Mouse (Mus musculus) kidney, postnatal 14 days (tissue): ENCODE results near the gene Glod4.

Experiments
- DNase-seq: peaks from one replicate; pipeline ENCODE4 v3.0.0; 2022; ENCODE audit warnings: mixed read lengths

Gene Glod4

DNA sequence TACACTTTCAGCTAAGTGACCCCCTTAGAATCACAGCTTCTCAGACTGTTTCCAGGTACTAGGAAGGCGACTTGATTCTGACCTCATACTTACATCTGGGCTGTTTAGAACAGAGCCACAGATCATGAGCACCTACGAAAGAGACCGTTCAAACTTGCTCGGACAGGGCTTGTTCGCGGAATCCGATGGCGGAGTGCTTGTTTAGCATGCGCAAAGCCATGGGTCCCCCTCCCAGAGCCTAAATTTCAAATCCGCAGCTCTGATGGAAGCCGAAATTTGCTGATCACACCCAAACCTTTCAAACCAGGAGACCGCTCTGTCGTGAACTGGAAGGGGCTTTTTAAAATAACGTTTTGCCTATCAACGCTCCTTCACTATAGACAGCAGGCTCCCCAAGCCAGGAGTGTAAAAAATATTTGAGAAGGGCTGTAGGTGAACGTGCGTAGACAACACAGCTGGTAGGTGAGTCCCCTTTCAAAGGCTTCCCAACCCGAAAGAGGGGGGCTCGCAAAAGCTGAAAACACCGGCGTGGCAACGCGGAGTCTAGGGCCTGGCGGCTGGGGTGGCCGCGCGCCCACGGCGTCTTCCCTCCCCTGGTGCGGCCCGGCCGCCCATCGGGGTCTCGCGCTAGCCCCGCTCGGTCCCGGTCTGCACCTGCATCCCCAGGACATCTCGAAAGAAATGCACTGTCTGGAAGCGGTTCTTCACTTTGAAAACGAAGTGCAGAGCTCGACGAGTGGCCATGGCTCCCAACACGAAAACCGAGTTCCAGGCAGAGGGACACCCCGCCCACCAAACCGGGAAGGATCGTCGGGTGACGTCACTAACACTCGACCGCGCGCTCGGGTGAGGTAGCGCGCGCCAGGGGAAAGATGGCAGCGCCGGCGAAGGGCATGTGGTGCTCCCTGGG, at the start of gene Glod4, which contains the start of gene Mrm3:
Gene Glod4 (minus strand): TSS at position 825 of the 910 bp plus-strand sequence.
Gene Mrm3 (plus strand): TSS at position 815 of the 910 bp plus-strand sequence.
- DNase-seq: peak; percentile 94

GRCm38 (mm10) chr11:76292831-76293230, 49.3 kb upstream of the Glod4 start:
- peak; percentile 67 for DNase-seq

DNA sequence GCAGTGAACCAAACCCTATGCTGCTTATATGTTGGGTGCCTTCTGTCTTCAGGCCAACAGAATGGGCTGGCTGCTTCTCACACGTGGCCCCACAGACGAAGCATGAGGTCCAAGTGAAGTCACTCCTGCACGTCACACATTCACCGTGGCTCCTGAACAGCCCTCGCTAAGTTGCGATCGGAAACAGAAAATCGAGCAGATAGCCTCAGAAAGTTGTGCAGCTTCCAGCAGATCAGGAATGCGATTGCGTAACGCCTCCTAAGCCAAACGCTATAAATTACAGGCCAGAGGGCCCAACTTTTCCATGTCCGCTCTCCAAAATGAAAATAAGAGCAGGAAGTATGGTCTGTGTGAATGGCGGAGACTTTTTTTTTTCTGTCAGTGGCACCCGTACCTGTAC, 48.9 kb upstream of the Glod4 start:
- peak; percentile 81 for DNase-seq

GRCm38 (mm10) chr11:76291960-76292359, 48.4 kb upstream of the Glod4 start:
- DNase-seq: no peak

DNA sequence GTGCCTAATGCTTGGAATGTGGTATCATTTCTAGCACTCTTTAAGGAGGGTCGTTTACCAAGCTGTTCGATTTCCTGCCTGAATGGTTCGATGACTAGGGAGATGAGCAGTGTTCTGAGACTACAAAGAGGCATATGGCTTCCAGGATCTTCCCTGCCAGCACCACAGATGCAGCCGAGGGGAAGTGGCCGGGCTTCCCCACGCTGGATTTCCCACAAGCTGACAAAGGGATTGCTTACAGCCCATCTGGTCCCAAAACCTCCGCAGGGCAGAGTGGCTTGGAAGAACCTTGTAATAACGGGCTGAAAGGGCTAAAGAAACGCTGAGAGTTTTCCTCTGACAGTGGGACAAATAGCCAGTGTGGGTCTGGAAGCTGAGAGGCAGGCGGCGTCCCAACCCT, 46.8 kb upstream of the Glod4 start:
- no peak for DNase-seq

DNA sequence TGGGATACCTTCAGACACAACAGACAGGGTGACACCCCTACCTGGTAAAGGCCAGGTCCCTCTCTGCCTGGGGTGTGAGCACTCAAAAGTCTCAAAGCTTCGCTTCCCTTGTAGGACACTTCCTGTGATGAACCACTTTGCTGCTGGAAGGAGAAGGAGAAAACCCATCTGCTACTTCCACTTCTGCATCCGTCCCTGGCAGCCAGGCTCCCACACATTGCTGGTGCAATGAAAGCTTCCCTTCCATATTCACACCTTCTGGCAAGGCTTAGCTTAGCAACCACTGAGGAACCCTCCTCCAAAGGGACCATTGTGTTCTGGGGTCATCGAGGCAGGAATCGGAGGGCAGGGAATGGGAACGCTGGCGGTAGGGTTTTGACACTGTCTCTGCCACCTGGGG, 45.1 kb upstream of the Glod4 start:
- no peak for DNase-seq

- DNase-seq: no peak
These were observed 43.8 kb upstream of the Glod4 start for GRCm38 (mm10) chr11:76287301-76287700.

DNA sequence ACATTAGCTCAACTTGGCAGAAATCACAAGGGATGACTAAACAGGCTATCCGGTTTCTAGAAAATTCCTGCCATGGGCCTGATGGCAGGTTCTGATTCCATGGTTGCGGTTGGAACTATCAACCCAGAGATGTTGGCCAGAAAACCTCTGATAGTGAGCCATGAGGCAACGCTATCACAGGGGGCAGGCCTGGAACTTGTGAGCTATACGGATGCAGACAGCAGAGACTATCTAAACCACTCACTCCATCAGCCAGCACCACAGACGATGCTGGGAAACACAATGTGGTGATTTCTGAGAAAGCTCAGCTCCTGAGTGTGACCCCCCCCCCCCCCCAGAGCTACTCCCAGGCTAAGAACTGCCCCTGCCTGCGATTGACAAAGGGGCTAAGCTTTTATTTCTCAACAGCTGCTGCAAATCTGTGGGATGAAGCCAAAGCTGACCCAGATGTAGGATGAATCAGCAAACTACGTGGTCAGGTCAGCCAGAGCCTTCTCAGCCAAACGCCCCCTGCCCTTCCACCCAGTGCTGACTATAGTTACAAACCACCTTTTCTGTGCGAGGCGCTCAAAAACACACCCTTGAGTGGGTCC, 43.1 kb upstream of the Glod4 start:
- DNase-seq: no peak

- peak; percentile 80 for DNase-seq
These were observed 42.0 kb upstream of the Glod4 start for GRCm38 (mm10) chr11:76285431-76286075.

- DNase-seq: no peak
These were observed 40.3 kb upstream of the Glod4 start for GRCm38 (mm10) chr11:76283841-76284240.

GRCm38 (mm10) chr11:76279971-76280370, 36.4 kb upstream of the Glod4 start:
- DNase-seq: peak; percentile 51

DNA sequence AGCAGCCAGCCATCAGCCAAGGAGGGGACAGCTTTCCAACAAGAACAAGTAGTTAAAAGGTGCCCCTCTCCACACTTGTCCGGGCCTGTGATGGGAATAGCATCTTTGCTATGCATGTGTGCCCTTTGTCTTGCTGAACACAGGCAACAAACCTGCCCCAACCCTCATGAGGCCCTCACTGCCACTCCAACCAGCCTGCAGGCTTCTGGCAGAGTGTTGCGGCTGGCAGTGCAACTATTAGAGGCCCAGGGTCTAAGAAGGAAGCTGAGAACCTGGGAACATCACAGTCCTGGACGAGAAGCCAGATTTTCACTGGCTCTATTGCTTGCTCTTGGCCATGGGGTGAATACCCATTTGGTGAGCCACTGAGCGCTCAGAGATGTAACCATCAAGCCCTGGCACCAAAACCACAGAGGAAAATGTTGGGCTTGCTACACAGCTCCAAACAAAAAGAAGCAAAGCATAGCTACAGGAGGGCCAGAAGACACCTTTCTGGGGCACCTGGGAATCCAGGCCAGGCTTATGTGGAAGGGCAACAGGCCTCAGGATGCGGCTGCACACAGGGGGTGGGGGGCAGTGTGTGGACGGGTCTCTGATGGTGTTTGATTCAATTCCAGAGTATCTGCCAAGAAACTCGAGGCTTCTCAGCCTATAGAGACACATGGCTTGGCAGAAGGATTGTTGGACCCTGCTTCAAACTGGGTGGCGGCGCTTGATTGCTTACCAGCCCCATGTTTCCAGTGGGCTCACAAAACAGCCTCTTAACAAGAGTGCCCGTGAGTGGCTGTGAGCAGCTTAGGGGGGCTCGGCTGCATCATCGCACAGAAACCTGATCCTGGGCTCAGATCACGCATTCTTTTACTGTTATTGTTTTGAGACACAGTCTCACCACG, 35.7 kb upstream of the Glod4 start:
- DNase-seq: no peak

- DNase-seq: peak; percentile 49
These were observed 28.9 kb upstream of the Glod4 start for GRCm38 (mm10) chr11:76272440-76272839.

DNA sequence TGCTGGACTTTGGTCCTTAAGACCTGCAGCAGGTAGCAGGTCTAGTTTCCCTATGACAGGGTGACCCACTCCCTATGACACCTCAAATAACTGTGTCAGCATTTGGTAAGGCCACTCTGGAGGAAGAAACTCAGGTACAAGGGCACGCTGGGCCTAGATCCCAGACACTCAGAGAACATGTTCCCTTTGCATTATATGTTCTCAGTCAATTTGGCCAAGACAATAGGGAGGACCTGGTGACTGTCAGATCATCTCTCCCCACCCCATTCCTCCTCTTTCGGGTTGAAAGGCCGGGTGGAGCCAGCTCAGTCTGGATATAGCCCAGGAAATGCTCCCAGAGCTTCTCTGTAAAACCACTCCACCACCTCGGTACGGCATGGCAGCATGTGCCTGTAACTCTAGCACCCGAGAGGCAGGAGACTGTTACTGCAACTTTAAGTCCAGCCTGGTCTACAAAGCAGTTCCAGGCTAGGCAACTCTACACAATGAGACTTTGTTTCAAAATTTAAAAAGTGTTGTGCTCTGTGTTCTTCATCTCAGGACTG, 25.1 kb upstream of the Glod4 start:
- no peak for DNase-seq

DNA sequence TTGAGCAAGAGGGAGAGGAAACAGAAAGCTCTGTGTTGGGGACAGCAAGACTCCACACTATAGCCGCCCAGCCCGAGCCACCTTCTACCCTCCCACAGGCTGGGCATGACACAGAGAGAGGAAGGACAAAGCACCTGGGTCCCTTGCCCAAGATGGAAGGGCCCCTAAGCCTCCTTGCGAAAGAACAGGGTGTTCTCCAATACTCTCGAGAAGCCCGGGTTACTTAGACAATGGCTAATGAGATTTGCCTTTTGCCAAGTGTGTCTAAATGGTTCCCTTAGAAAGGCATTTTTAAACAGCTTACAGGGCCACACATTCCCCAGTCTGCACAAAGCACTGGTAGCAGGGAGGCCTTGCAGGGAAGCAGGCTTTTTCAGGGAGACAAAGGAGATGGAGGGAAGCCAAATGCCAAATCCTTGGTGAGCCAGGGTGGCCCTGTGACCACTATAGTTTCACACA, 24.5 kb upstream of the Glod4 start:
- no peak for DNase-seq

GRCm38 (mm10) chr11:76267550-76267949, 24.0 kb upstream of the Glod4 start:
- no peak for DNase-seq

DNA sequence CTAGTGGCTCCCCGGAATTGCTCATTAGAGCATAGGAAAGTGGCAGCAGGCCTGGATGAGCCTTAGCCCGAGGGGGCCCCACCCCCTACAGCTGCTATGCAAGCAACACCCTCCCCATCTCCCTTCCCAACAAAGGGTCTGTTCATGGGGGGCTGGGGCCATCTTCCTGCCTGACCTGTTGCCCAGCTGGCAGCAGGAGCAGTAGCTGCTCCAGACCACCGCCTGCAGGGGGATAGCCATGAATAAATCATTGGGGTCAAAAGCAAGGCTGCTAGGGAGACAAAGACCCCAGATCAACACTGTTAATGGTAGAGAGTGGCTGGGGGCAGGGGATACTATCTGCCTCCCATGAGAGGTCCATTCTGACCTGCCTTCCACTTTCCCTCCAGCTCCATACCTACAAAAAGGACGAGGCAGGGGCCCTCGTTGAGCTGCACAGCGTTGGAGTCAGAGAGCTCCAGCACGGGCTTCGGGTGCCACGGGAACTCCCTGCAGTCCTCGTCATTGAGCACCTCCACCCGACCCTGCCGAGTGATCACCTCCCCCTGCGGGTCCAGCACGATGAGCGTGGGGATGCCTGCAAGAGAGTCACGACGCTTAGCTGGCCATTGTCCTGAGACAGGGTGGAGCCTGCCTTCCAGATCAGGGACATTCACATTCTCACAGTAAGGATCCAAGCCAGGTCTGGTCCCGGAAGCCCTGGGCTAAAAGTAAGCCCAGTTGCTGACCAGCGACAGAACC, 19.3 kb upstream of the Glod4 start:
- no peak for DNase-seq

DNA sequence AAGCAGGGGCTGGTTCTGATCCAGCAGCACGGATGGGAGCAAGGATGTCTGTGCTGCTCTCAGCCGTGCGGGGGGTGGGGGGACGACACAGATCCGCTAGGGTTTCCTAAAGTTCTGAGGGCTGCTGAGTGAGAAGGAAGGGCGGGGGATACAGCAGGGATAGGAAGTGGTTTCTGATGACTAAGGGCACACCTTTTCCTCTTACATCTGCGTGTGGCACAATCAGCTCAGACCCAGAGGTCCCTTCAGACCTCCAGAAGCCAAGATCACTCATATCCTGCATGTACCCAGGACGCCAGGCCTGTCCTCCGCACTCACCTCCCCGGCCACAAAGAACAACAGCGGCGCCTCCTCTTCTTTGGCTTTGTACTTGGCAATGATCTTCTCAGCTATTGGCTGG, 17.7 kb upstream of the Glod4 start:
- DNase-seq: peak; percentile 48

- DNase-seq: no peak
These were observed 16.9 kb upstream of the Glod4 start for GRCm38 (mm10) chr11:76260208-76261050.

DNA sequence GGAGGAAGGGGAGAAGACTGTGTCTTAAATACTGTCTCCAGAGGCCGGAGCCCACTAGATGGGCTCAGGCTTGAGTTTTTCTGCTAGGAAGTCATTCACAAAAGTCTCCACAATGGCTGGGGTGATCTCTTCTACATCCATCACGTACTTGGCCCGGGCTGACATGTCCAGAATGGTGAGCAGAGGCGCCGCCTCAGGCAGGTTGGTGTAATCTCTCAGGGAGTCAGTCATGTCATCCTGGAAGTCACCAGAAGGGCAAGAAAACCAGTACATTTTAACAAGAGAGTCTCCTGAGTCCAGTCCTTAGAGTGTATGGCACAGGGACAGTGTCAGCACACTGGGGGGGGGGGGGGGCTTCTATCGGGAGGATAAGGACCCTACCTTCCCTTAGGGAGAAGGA, 15.0 kb upstream of the Glod4 start:
- no peak for DNase-seq

- no peak for DNase-seq
These were observed 13.9 kb upstream of the Glod4 start for GRCm38 (mm10) chr11:76257386-76257785.
